18 mouse cellular contexts compared by ENCODE assay signal in the genomic region with DNA sequence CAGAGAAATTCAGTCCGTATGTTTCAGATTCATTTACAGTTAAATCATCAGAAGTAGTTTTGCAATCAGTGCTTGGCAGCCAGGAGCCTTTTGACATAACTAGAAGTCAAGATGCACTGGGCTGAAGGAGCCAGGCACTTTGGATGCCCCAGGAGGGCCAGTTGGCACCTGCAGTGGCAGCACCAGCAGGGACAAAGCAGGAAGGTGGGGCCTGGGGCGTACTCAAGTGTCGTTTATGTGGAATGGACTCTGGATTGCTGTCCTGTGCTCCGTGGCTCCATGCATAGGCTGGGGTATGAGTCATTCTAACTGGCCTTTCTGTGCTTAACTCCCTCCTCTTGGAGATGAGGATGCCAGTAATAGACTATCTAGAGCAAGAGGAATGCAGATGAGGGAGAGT.
DNase-seq lines count a peak whose midpoint lies in the region; ATAC-seq lines count a peak whose summit lies in the region.
"Had no signal": no experiment of that assay in that cellular context is flagged by ENCODE, and none has a peak within 500 bp of the region (broad histone marks: within the 10 kb centered on the region; RNA-seq: fewer than 3 reads in every experiment).

No protein-coding gene starts in this region.

- H3K4me3 ChIP-seq in megakaryocyte, embryonic 14.5 days (replicated peaks): peak overlapping the region; percentile 11
- H3K4me3 ChIP-seq in forebrain, embryonic 12.5 days (replicated peaks): no peak overlapping the region
- H3K4me3 ChIP-seq: embryonic facial prominence, embryonic 10.5 days; forebrain, embryonic 13.5 days; heart, embryonic 10.5 days; limb, embryonic 12.5 days had no signal

- no peaks in the 10 kb centered on the region for H3K36me3 ChIP-seq in megakaryocyte, embryonic 14.5 days (replicated peaks; ENCODE audit: low read length)
- H3K36me3 ChIP-seq in forebrain, embryonic 12.5 days (replicated peaks): no peaks in the 10 kb centered on the region
- H3K36me3 ChIP-seq: embryonic facial prominence, embryonic 10.5 days; heart, embryonic 10.5 days; limb, embryonic 12.5 days had no signal

- H3K9me3 ChIP-seq in megakaryocyte, embryonic 14.5 days: peaks cover 3% of the 10 kb centered on the region; the same call in 1 of the 2 replicates
- H3K9me3 ChIP-seq in forebrain, embryonic 12.5 days: no peaks in the 10 kb centered on the region
- H3K9me3 ChIP-seq: embryonic facial prominence, embryonic 10.5 days; forebrain, embryonic 13.5 days; heart, embryonic 10.5 days; limb, embryonic 12.5 days had no signal

- no peaks in the 10 kb centered on the region for H3K27me3 ChIP-seq in megakaryocyte, embryonic 14.5 days (replicated peaks)
- H3K27me3 ChIP-seq in forebrain, embryonic 12.5 days: no peaks in the 10 kb centered on the region
- H3K27me3 ChIP-seq: forebrain, embryonic 13.5 days; limb, embryonic 12.5 days had no signal

- H3K4me1 ChIP-seq in megakaryocyte, embryonic 14.5 days: no peaks in the 10 kb centered on the region
- H3K4me1 ChIP-seq in forebrain, embryonic 12.5 days: peaks cover 3% of the 10 kb centered on the region; the same call in 1 of the 2 replicates
- H3K4me1 ChIP-seq: limb, embryonic 12.5 days had no signal

- DNase-seq in adrenal gland, postnatal 10 days: peak; percentile 67
- DNase-seq in gastrocnemius, postnatal 25 days: peak; percentile 70
- peak; percentile 59 for DNase-seq in skeletal muscle tissue, adult 2 months (ENCODE audit: low read depth, low spot score)
- DNase-seq in cerebellum, adult 8-10 months: no peak
- DNase-seq: cerebellum, adult 18-20 months; kidney, adult 9 months; layer of hippocampus, adult 9-11 months; liver, postnatal 0 days; midbrain, embryonic 14.5 days; right cerebral cortex, adult 18-20 months had no signal

- no peak overlapping the region for H3K4me2 ChIP-seq in forebrain, embryonic 12.5 days
- H3K4me2 ChIP-seq: forebrain, embryonic 13.5 days; hindbrain, embryonic 14.5 days; limb, embryonic 12.5 days had no signal

- 85% methylated on average over 4 of the region's 4 CpGs for WGBS in forebrain, embryonic 12.5 days

- no peak for ATAC-seq in megakaryocyte, adult 5-6 weeks (ENCODE audit: poor library complexity, severe bottlenecking)
- ATAC-seq in forebrain, embryonic 12.5 days (ENCODE audit: low FRiP score): no peak
- ATAC-seq: forebrain, embryonic 13.5 days; liver, postnatal 0 days had no signal

- no peak overlapping the region for H3K9ac ChIP-seq in forebrain, embryonic 12.5 days
- H3K9ac ChIP-seq: forebrain, embryonic 13.5 days; hindbrain, embryonic 14.5 days; limb, embryonic 12.5 days; liver, postnatal 0 days had no signal

- H3K27ac ChIP-seq in forebrain, embryonic 12.5 days: no peak overlapping the region
- H3K27ac ChIP-seq: embryonic facial prominence, embryonic 10.5 days; forebrain, embryonic 13.5 days; heart, embryonic 10.5 days; hindbrain, embryonic 14.5 days; limb, embryonic 12.5 days had no signal
